Mouse (Mus musculus) liver, embryonic 16.5 days (tissue): ENCODE results near the gene Lin28b. TPM values are rescaled to one million over a fixed set of nuclear protein-coding genes. Genes with fewer than 3 reads are reported as not detected.

Experiments used
- ATAC-seq: fragments of 200-750 bp; cut with Nextera tagmentation; 2 replicates; pipeline ENCODE4 v1.8.0; 2017; ENCODE audit warnings: low read depth, mild to moderate bottlenecking, moderate number of reproducible peaks, moderate library complexity
- H3K27ac ChIP-seq: fragments of 300-500 bp; sonication (generic); 2 replicates; pipeline ENCODE4 v1.5.1; 2014; ENCODE audit warnings: mild to moderate bottlenecking, low read length
- H3K27me3 ChIP-seq: fragments of 300-500 bp; sonication (generic); 2 replicates; pipeline ENCODE4 v1.6.1; 2014; ENCODE audit warnings: low read depth, low read length, mixed read lengths; ENCODE audit not compliant: control insufficient read depth, insufficient read depth
- H3K36me3 ChIP-seq: fragments of 300-500 bp; sonication (generic); 2 replicates; pipeline ENCODE4 v1.6.1; 2014; ENCODE audit warnings: mild to moderate bottlenecking; ENCODE audit not compliant: control insufficient read depth, insufficient read depth
- H3K4me1 ChIP-seq: fragments of 300-500 bp; sonication (generic); 2 replicates; pipeline ENCODE4 v1.6.1; 2014; ENCODE audit warnings: low read depth, low read length, mixed read lengths; ENCODE audit not compliant: control insufficient read depth
- H3K4me2 ChIP-seq: fragments of 300-500 bp; sonication (generic); 2 replicates; pipeline ENCODE4 v1.6.1; 2014; ENCODE audit warnings: low read depth, low read length, mixed read lengths
- H3K4me3 ChIP-seq: fragments of 300-500 bp; sonication (generic); 2 replicates; pipeline ENCODE4 v1.5.1; 2014; ENCODE audit warnings: low read depth, mild to moderate bottlenecking, low read length
- H3K9ac ChIP-seq: fragments of 300-500 bp; sonication (generic); 2 replicates; pipeline ENCODE4 v1.6.1; 2014; ENCODE audit warnings: low read depth, low read length
- H3K9me3 ChIP-seq: fragments of 300-500 bp; sonication (generic); replicated peaks from 2 replicates; pipeline ENCODE4 v1.6.1; 2016; ENCODE audit warnings: low read length; ENCODE audit not compliant: control insufficient read depth
- WGBS: fragments of 180-500 bp; shearing (Covaris S2); extraction: QIAGEN DNeasy Blood & Tissue Kit; methylation state at CpG from one replicate; pipeline ENCODE4 v1.1.7; 2014; ENCODE audit not compliant: insufficient replicate concordance; 5-methylcytosine and 5-hydroxymethylcytosine counted together
- polyA plus RNA-seq: library from polyadenylated mRNA; unstranded; fragments of >200 nt; fragmentation: Nextera tagmentation; extraction: Ambion mirVana; gene quantifications from 2 replicates; pipeline ENCODE4 v1.2.1, GENCODE M21; 2015

Lin28b gene
- polyA plus RNA-seq, 1 experiment from 2014 or later: 4.4 TPM

DNA sequence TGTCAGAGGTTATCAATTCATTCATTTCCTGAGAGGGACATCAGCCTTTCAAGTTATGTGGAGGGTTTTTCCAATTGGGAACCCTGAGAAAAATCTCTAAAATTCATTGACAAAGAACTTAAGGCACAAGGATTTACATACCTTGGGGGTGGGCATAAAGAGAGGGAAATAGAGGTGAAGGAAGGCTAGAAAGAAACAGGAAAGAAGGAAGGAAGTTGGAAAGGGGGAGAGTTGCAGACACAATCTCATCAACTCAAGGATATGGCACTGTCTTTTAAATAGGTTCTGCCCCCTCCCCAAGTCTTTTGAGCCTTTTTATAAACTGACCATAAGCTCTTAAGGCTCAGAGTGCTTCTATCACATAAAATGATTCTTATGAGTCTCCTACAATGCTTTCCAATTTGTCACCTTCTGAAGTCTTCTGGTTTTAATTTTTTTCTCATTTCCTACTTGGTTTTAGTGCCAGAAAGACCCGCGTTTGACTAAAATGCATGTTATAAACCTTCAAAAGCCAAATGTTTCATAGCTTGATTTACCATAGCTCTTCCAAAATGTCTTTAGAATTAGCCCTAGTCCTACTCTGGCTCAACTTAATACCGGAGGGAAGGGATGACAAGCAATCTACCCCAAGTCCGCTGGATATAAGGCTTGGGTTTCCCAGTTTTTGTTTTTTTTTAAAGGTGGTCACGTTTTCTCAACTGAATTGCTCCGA lies 13.6 kb downstream of the Lin28b start:
- H3K27ac ChIP-seq: no peak overlapping the region
- ATAC-seq: no peak
- H3K27me3 ChIP-seq: no peaks in the 10 kb centered on the region
- no peaks in the 10 kb centered on the region for H3K9me3 ChIP-seq
- peak overlapping the region; percentile 58 for H3K4me2 ChIP-seq
- H3K4me1 ChIP-seq: peaks cover 11% of the 10 kb centered on the region
- WGBS: 13% methylated on average over 6 of the region's 6 CpGs
- peak overlapping the region; percentile 36 for H3K4me3 ChIP-seq
- no peak overlapping the region for H3K9ac ChIP-seq
- no peaks in the 10 kb centered on the region for H3K36me3 ChIP-seq

DNA sequence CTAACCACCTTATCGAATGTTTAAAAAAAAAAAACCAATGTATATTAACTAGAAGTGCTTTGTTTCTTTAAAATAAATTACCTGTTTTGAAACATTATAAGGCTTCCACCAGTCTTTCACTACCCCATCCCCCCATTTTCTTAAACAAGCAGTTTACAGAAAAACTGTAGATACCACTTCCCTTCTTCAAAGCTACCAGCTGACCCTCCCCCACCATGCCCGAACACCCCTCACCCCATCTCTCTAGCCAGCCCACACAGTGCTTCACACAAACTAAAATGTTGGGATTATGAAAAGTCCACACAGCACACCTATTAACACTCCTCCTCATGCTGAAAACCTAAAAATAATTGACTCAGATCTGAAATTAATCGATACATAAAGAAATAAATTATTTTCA lies 14.9 kb downstream of the Lin28b start:
- Histone ChIP-seq H3K27me3 (no peaks in the 10 kb centered on the region), H3K9ac (no peak overlapping the region), H3K27ac (no peak overlapping the region), H3K36me3 (no peaks in the 10 kb centered on the region), H3K4me3 (no peak overlapping the region), H3K4me1 (peaks cover 11% of the 10 kb centered on the region), H3K9me3 (no peaks in the 10 kb centered on the region), H3K4me2 (peak overlapping the region; percentile 41)
- no peak for ATAC-seq
- WGBS: 18% methylated on average over 3 of the region's 3 CpGs

DNA sequence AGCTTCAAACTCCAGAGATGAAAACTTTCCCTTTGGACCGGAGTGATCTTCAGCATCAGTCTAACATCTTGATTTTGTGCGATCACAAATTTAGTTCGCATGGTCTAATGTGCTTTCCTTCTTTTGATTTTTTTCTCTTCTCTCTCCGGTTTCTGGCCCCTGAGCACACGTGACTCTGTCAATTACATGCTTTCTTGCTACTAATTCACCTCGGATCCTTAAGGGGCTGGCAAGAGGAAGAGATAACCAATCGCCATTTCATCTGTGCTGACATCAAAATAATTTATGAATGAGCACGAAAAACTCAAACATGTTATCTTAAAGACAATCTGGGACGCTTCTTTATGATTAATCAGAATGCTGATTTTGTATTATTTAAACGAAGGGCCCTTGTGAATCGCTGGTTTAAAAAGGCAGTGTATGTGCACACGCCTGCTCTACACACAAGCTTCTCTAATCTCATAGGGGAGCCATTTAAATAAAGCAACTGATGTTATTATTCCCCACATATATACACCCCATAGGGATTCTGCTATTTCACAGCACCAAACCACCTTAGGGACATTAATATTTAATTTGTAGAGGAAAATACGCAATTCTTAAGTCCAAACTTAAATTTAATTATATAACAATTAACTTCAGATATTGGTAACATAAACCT lies 16.0 kb downstream of the Lin28b start:
- peak overlapping the region; percentile 63 for H3K27ac ChIP-seq
- no peaks in the 10 kb centered on the region for H3K27me3 ChIP-seq
- H3K36me3 ChIP-seq: no peaks in the 10 kb centered on the region
- ATAC-seq: no peak
- WGBS: 2% methylated on average over 13 of the region's 13 CpGs
- H3K4me1 ChIP-seq: peaks cover 11% of the 10 kb centered on the region
- peak overlapping the region; percentile 64 for H3K4me3 ChIP-seq
- no peaks in the 10 kb centered on the region for H3K9me3 ChIP-seq
- H3K4me2 ChIP-seq: peak overlapping the region; percentile 71
- peak overlapping the region; percentile 44 for H3K9ac ChIP-seq

DNA sequence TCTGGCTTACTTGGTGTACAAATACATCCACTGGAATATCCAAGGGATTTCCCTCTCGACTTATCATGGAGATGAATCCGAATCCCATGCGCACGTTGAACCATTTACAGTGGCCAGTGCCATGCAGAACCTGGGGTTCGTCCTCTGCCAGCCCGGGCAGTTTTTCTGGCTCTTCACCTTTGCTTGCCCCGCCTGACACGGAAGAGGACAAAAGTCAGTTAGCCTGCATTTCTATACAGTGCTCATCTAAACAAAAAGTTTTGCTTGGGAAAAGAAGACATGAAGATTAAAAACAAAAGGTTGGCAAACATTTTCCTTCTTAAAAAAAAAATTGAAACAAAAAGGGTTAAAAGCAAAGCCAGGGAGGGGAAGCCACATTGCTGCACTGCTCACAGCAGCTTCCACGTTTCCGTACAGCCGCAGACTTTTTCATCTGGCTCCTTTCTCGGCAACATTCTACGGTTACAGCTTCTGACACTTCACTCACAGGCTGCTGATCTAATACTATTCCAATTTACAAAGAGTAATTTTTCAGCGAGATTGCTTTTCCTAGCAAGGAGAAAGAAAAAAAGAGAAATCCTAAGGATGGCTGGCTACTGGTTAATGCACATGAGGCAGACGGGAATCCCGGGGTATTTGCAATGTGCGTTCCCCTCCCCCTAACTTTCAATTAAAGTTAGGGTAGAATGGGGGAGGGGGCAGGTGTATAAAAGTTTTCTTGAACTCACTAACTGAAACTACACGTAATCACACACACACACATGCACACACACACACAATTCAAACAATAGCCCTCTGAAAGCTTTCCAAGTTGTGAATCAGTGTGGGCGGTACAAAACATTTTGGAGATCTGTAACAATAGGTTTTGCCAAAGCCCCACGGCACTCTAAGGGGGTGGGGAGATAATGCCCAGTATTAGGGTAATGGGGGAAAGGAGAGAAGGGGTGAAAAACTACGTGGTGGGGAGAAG lies 16.9 kb downstream of the Lin28b start:
- peaks cover 11% of the 10 kb centered on the region for H3K4me1 ChIP-seq
- no peaks in the 10 kb centered on the region for H3K27me3 ChIP-seq
- peak overlapping the region; percentile 71 for H3K4me2 ChIP-seq
- H3K27ac ChIP-seq: peak overlapping the region; percentile 63
- peak overlapping the region; percentile 44 for H3K9ac ChIP-seq
- peak overlapping the region; percentile 64 for H3K4me3 ChIP-seq
- ATAC-seq: peak; percentile 45; the same call in 1 of the 2 replicates
- no peaks in the 10 kb centered on the region for H3K9me3 ChIP-seq
- under 1% methylated on average over 21 of the region's 21 CpGs for WGBS
- H3K36me3 ChIP-seq: no peaks in the 10 kb centered on the region

DNA sequence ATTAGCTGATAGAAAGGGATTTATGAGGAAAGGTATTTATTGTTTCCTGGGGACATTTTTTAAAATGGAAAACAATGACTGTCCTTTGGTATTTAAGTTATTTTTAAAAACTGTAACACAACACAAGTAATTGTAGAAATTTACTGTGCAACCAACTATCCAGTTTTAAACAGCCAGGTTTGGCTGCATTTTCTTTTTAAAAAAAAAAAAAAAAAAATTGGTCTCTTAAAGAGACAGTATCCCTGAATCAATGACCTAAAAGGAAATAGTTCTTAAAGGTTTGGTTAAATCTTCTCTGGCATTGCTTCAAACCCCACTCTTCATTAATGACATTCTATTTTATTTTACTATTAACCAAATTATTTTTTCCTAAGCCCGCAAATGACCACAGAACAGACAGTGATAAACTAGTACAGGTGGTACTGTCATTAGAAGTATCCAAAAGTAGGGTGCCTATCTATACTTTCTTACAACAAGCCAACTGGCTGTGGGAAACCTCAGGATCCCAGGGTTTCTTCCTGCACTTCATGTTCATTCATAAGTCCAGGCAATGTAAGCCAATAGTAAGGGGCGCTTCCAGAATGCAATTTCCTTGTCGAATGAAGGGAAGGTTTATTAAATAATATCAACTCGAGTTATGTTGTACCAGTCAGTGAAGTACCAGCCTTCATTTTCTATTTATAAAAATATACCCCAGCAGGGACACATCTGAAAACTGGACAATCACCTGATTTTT lies 17.8 kb downstream of the Lin28b start:
- Histone ChIP-seq H3K4me1 (peaks cover 11% of the 10 kb centered on the region), H3K9me3 (no peaks in the 10 kb centered on the region), H3K27ac (no peak overlapping the region), H3K4me3 (peak overlapping the region; percentile 64), H3K9ac (peak overlapping the region; percentile 18), H3K36me3 (no peaks in the 10 kb centered on the region), H3K27me3 (no peaks in the 10 kb centered on the region), H3K4me2 (peak overlapping the region; percentile 71)
- ATAC-seq: no peak
- WGBS: 21% methylated on average over 4 of the region's 4 CpGs

DNA sequence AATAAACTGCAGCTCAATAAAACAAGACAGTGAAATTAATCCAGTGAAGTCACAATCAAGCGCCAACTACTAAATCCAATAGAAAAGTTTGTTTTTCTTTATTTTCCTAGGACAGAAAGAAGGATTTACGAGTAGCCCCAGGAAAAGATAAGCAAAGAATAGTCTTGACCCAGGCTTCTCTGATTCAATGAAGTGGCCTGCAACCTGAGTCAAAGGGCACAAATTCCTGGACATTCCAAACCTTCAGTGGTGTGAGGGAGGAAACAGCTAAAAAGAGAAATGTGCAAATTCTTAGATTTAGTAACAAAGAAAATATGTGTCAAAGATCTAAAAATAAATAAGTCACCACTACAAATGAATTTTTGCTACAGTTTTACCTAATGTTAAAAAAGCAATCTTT lies 27.6 kb downstream of the Lin28b start:
- H3K9me3 ChIP-seq: no peaks in the 10 kb centered on the region
- H3K9ac ChIP-seq: no peak overlapping the region
- H3K36me3 ChIP-seq: no peaks in the 10 kb centered on the region
- 65% methylated on average over 2 of the region's 2 CpGs for WGBS
- no peaks in the 10 kb centered on the region; the same call in 1 of the 2 replicates for H3K4me1 ChIP-seq
- ATAC-seq: no peak
- no peak overlapping the region for H3K27ac ChIP-seq
- no peak overlapping the region for H3K4me3 ChIP-seq
- no peaks in the 10 kb centered on the region for H3K27me3 ChIP-seq
- H3K4me2 ChIP-seq: no peak overlapping the region

DNA sequence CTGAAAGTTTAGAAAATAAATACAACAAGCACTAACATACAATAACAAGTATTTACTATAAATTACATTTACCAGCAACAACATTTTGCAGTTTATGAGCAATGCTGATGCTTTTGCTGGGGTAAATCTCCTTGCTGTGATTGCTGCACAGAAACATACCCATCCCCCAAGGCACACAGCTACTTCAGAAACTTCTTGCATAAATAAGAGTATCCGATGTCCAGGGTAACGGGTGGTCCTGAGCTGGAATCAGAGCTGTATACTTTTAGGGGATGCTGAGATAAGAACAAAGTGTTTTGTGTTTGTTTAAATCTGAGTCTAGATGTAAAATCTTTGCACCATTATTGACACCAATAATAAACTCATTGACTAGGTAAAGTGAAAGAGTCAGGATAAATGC lies 28.1 kb downstream of the Lin28b start:
- Histone ChIP-seq H3K27ac (no peak overlapping the region), H3K9ac (no peak overlapping the region), H3K4me2 (no peak overlapping the region), H3K9me3 (no peaks in the 10 kb centered on the region), H3K36me3 (no peaks in the 10 kb centered on the region), H3K27me3 (no peaks in the 10 kb centered on the region), H3K4me1 (no peaks in the 10 kb centered on the region; the same call in 1 of the 2 replicates), H3K4me3 (no peak overlapping the region)
- WGBS: 74% methylated on average over 2 of the region's 2 CpGs
- no peak for ATAC-seq

DNA sequence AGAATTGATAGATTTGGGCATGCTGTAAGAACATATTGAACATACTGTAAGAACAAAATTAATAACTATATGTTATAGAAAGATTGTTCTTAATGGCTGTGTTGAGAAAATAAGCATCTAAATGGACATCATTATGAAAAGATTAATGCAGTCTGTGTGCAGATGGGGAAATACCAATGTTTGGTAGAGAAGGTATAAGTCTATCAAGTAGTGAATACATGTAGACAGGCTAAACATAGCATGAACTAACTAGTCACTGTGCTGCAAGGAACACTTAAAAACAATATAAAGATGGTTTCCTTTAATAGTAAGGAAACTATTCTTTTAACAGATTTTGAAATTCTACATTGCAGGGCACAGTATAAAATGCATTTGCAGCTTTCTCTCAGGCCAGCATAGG lies 39.6 kb downstream of the Lin28b start:
- no peak for ATAC-seq
- Histone ChIP-seq H3K4me2 (peak overlapping the region; percentile 24), H3K4me3 (peak overlapping the region; percentile 29), H3K9ac (no peak overlapping the region), H3K27me3 (no peaks in the 10 kb centered on the region), H3K9me3 (no peaks in the 10 kb centered on the region), H3K27ac (no peak overlapping the region), H3K36me3 (no peaks in the 10 kb centered on the region), H3K4me1 (no peaks in the 10 kb centered on the region)
